Mouse (Mus musculus): Measurements from ENCODE around the gene Txnrd1.

The Txnrd1 gene

DNA sequence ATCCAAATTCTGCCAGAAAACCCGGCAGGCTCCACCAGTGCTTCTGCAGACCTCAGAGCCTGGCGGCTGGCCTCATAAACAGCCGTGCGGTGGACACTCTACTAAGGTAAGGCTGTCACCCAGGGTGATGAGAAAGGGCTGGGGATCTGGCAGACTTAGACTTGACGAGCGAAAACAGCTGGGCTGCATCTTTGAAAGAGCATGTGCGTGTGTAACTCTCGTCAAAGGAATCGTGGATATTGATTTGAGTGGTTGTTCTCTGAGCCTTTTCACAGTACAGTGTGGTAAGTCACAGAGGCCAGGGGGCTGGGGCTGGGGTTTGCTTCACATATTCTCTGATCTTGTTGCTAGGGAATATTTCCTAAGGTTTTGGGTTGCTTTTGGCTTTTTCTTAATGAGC is at the start of gene Txnrd1:
Gene Txnrd1 (plus strand): TSS at position 26 of the 400 bp plus-strand sequence.
- DNase-seq = no peak

GRCm38 (mm10) chr10:82789181-82789580 is 44.6 kb upstream of the Txnrd1 start:
- DNase-seq = no peak

DNA sequence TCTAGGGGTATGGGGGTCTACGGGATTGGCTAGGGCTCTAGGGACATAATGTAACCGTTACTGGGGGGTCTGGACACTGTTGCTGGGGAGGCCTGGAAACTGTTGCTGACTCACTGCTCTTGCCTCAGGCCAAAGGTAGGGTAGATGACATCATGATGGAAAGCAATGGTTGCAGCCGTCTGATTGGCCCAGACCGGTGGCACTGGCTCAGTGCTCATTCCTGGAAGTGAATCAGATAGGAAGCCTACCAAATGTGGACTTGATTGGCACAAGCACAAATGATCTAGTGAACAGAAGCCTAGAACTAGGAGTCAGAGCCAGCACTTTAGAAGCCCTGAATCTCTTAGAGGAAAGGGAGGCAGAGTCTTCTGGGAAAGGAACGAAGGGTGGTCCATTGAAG is 43.2 kb upstream of the Txnrd1 start:
- DNase-seq = no peak

DNA sequence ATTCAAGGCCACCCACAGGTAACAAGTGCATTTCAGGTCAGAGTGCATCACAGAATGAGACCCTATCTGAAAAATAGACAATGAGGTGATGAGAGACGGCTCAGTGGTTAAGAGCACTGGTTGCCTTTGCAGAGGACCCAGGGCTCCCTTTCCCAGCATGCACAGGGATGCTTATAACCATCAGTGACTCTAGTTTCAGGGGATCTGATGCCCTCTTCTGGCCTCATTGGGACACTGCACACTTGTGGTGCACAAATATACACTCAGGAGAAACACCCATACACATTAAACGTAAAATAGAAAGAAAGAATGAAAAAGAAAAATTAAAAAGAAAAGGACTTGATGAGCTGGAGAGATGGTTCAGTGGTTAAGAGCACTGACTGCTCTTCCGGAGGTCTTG is 42.0 kb upstream of the Txnrd1 start:
- no peak for DNase-seq

GRCm38 (mm10) chr10:82792311-82792710 is 41.4 kb upstream of the Txnrd1 start:
- no peak for DNase-seq

GRCm38 (mm10) chr10:82795071-82795731 is 38.5 kb upstream of the Txnrd1 start:
- DNase-seq = peak; percentile 63

DNA sequence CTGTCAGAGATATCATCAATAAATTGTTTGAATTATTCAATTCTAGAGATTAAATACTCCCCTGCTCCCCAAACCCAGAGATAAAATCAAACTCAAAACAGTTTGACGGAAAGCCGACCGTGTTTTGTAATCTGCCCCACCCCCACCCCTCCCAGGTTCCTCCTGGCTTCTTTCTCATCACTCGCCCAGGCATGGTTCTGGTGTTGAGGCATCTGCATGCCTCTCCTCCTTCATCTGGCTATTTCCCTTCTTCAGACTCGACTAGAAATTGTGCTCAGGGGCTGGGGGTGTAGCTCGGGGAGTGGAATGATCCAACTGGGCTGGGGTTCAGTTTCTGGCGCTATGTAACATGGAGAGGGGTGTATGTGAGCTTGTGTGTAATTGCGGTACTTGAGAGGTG is 38.0 kb upstream of the Txnrd1 start:
- no peak for DNase-seq

DNA sequence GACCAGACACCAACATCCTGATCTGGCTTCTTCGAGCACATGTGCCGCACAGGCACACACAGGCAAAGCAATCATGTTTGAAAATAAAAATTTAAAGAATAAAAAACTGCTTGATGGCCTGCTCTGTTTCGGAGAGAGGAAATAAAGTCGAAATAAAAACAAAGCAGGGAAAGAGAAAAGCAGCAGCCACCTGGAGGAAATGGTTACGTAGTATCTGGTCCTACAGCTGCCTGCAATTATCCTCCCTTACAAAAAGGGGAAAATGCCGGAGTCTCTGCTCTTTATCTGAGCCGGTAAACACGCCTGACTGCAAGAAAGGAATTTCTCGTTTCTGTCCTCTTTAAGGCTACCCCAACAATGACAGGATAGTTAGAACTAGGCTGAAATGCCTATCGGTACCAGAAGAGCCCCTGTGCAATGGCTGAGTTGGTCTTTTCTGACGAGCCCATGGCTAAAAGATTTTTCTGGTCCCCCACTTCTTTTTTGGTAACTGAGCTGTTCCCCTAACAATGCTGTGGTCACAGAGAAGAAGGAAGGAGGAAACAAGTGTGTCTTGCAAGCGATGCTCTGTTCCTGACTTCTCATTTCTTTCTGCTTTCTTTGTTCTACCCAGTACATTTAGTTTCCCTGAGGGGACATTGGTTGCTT is 37.2 kb upstream of the Txnrd1 start:
- no peak for DNase-seq

- no peak for DNase-seq
Observed at GRCm38 (mm10) chr10:82797119-82797491, 36.6 kb upstream of the Txnrd1 start.

DNA sequence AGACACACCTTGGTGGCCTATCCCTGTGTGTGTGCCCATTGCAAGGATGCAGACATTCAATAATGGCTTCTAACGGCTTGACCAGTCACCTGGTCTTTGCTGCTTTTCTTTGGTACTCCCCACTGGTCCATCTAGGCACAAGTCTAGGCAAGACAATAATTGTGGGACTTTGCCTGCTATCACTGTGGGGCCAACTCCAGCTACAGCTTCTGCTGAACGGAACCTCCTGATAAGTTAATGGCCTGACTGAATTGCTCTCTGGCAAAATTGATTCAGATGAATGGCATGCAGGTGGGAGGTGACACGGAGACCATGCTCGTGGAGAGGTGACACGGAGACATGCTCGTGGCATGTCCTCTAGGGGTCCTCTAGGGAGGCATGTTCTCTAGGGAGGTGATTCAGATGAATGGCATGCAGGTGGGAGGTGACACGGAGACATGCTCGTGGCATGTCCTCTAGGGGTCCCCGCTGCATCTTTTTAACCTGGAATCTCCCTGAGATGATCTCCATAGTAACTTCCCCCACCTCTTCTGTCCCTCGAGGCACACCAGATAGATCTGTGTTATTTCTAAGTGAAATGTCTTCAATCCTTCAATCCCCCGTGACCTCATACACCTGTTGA is 35.3 kb upstream of the Txnrd1 start:
- DNase-seq = no peak

DNA sequence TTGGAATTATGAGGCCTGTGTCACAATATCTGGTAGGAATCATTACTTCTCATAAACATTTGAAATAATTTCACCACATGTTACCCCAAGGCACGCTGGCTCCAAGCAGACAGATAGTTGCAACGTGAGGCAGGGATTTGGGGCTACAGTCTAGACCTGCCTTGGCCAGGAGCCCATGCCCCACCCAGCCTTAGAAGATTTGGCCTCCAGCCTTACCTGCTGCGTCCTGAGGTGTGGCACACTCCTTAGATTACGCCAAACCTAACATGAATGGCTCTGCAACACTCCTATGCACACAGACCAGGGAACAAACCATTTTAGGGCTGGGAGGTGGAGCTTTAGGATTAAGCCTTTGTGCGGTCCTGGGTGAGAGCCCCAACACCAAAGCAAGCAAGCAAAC is 33.7 kb upstream of the Txnrd1 start:
- no peak for DNase-seq

- DNase-seq = no peak
Observed at GRCm38 (mm10) chr10:82804396-82804795, 29.4 kb upstream of the Txnrd1 start.

DNA sequence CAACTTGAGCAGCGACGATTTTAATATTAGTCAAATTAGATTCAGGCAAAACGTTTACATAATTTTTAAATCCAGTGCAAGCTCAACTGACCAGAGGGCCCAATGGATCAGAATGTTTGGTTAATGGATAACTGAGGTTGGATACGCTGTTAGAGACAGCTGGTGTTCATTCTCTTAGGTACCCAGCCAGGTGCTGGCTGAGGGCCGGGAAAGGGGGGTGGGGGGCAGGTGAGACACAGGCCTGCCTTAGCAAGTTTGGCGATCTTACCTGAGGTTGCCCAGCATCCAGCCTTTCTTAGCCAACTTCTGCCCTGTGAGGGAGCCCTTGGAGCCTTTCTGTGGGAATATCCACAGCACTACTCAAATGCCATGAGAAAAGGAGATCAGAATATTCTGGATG is 28.6 kb upstream of the Txnrd1 start:
- no peak for DNase-seq

DNA sequence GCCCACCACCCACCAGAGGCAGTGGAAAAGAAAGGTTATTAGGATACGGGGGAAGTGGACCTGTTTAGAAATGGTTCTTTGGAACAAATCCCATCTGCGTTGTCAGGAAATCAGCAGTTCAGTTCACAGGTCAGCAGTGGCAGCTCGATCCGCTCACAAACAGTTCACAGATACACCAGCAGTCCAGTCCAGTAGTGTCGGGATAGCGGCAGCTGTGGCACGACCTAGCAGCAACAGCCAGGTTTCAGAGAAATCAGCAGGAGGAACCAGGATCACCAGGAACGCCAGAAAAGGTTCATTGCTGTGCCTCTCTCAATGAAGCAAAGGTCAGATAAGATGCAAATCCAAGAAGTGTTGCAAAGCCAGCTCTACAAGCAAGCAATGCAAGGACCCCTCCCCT is 27.3 kb upstream of the Txnrd1 start:
- peak; percentile 19 for DNase-seq

GRCm38 (mm10) chr10:82807238-82807637 is 26.5 kb upstream of the Txnrd1 start:
- DNase-seq = no peak

- DNase-seq = no peak
Observed at GRCm38 (mm10) chr10:82808155-82808554, 25.6 kb upstream of the Txnrd1 start.

- no peak for DNase-seq
Observed at GRCm38 (mm10) chr10:82808891-82809290, 24.9 kb upstream of the Txnrd1 start.

- DNase-seq = no peak
Observed at GRCm38 (mm10) chr10:82809352-82809751, 24.4 kb upstream of the Txnrd1 start.

GRCm38 (mm10) chr10:82811855-82812431 is 21.8 kb upstream of the Txnrd1 start:
- peak; percentile 78 for DNase-seq

GRCm38 (mm10) chr10:82814096-82814970 is 19.4 kb upstream of the Txnrd1 start:
- DNase-seq = peak; percentile 34

- no peak for DNase-seq
Observed at GRCm38 (mm10) chr10:82816441-82816840, 17.3 kb upstream of the Txnrd1 start.

DNA sequence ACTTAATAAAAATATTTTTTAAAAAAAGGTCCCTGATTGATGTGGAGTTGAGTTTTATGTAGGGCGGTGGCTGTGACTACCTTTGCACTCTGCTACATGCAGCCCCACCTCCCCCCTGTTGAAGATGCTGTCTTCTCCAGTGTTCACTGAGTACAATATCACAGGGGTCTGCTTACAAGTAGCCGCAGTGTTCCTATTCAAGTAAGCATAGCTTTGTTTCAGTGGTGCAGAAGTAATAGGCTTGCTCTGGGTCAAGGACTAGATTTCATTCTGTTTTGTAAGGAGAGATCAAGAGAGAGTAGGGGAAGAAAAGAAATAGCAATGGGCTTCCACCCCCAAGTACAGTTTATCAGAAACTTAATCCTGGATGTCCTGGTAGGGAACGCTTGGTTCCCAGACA is 16.2 kb upstream of the Txnrd1 start:
- DNase-seq = no peak

DNA sequence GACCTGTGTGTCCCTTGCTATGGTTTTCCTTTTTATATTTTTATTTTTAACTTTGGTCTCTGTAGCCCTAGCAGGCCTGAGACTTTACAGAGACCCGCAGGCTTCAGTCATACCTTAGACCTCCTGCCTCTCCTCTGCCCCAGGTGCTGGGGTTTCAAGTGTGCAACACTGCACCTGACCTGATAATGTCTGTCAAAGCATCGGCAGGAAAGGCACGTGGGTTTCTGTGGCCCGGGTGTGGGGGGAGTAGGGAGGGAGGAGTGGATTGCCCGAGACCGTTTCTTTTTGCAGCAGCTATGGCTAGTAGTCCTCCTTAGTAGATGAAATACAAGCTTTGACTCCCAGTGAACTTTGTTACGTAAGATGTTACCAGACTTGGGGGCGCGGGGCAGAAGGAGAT is 15.8 kb upstream of the Txnrd1 start:
- no peak for DNase-seq

Measured in lung, postnatal 10 days (tissue).